Mouse (Mus musculus) mouse embryonic stem cell (cell line): ENCODE measurements around the gene Lonp1.

Experiments
- in situ Hi-C, 2 experiments: fragments of 300-500 bp; cut with MboI; formaldehyde crosslinking; loops; 1 replicate in 1 of 2; 3 replicates in 1 of 2; pipeline ENCODE4 v1.14.3; 2019 to 2020; ENCODE audit warnings: low sequenced_read_pairs in 2 of 2, low pct_unique_long_range_greater_than_20kb in 1 of 2, mixed read lengths in 1 of 2; ENCODE audit not compliant: unreplicated experiment in 1 of 2

Gene Lonp1

DNA sequence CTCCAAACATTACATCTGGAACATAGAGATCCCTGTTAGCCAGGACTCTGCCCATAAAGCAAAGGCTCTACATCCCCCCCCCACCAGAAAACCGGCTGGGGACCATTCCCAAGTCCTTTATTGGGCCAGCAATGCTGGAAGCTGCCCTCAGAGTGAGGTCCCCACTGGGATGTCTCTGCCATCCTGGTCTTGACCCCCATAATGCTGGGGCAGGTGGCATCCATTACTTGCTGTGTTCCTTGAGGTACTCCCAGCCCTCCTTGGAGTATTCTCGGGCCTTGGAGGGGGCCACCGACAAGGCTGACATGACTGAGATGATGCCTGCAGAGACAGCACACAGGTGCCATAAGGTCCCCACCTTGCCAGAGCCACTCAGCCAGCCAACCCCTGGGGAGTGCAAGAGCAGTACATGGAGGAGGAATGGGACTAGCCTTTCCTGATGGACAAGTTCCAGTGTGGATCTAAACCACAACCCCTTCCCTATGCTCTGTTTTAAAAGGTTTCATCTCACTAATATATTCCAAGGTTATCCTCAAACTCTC lies 19.1 kb downstream of the Lonp1 start:
- in situ Hi-C loops, result no loop called here

DNA sequence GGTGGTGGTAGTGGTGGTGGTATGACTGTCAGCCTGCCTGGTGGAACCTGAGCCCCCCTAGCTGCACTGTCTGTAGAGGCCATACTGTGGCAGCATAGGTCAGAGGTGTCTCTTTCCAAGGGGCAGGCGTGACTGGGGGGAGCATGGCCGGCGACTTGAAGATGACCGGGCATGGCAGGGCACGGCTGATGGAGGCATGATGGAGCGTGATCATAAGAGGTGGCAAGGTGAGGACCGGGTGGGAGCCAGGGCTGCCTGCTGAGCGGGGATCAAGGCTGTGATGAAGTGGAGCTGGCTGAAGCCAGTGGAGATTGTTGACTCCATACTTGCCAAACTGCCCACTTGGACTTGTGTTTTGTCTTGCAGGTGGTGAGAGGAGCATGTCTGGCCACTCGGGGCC lies 21.3 kb downstream of the Lonp1 start:
- in situ Hi-C loops, result no loop called here

- in situ Hi-C loops, result no loop called here
Observed at GRCm38 (mm10) chr17:56604422-56604821, 22.3 kb downstream of the Lonp1 start.

GRCm38 (mm10) chr17:56604070-56604380 lies 22.7 kb downstream of the Lonp1 start:
- in situ Hi-C loops, result no loop called here

GRCm38 (mm10) chr17:56603186-56604069 lies 23.3 kb downstream of the Lonp1 start:
- in situ Hi-C loops, result no loop called here

DNA sequence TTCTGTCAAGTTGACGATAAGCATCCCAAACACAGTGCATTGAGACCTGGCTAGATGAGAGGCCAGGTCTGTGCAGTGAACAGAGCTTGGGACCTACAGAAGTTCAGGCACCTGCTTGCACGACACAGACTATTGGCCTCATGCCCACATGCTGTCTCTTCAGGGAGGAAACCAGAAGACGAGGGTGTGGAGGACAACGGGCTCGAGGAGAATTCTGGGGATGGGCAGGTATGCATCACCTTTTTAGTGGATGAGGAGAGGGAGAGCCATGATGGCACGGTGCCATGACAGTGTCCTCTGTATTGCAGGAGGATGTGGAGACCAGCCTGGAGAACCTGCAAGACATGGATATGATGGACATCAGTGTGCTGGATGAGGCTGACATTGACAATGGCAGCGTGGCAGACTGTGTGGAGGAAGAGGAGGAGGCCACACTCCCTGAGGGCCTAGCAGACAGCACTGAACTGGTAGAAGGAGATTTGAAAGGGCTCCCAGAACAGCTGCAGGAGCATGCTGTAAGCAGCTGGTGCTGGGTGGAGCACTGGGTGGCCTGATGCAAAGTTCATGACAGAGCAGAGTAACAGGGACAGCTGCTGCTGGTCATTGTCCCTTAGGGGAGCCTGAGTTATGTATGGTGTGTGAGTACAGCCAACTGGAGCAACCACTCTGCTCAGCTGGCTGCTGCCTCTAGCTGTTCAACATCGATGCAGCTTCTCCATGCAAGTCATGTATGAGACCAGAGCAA lies 33.0 kb downstream of the Lonp1 start:
- in situ Hi-C loops, result no loop called here

GRCm38 (mm10) chr17:56592553-56592952 lies 34.1 kb downstream of the Lonp1 start:
- in situ Hi-C loops, result no loop called here

- in situ Hi-C loops, result no loop called here
Observed at GRCm38 (mm10) chr17:56588921-56589320, 37.8 kb downstream of the Lonp1 start.

DNA sequence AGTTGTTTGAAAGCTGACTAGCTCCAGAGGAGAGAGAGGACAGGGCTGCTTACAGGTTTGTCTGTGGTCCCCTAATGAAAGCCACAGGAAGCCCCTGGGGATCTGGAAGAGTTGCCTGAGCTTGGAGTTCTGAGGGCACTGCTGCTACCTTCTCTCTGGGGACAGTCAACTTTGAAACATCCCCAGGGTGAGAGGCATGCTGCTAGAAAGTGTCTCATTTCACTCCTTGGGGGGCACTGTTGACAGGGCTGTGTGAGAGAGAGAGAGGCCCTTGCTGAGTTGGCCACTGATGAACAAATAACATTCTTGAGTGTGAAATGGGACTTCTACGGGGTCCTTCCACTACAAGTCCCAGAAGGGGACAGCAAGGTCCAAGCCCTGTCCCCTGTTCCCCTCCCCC lies 38.9 kb downstream of the Lonp1 start:
- in situ Hi-C loops, result no loop called here

DNA sequence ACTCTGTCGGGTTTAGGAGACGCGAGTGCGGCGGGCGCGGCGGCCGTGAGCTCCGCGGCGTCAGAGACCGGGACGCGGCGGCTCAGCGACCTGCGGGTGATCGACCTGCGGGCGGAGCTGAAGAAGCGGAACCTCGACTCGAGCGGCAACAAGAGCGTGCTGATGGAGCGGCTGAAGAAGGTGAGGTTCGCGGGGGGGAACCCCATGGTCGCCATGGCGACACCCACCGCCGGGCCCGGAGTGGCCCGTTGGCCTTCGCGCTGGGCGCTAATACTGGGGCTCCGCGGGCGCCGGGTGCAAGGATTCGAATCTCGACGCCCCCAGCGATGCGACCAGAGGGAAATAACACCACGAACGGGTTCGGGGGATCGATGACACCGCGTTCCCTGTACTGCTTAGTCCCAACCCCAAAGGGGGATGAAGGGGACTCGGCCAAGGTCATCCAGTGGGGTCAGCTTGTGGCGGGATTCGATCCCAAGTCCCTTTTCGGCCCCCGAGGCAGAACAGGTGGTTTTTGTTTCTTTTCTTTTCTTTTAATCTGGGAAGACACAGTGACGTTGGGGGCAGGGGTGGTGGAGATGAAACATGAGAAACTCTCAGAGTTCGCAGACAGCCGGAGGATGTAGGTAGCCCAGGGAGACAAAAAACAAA lies 41.4 kb downstream of the Lonp1 start:
- in situ Hi-C loops, result no loop called here

GRCm38 (mm10) chr17:56584257-56585130 lies 42.2 kb downstream of the Lonp1 start, which contains the start of the genes Safb2 and Safb:
TSS of gene Safb2 (minus strand) at chr17:56584585.
TSS of gene Safb (plus strand) at chr17:56584825.
- in situ Hi-C loops, result no loop called here

GRCm38 (mm10) chr17:56583611-56584256 lies 43.0 kb downstream of the Lonp1 start:
- in situ Hi-C loops, result no loop called here

DNA sequence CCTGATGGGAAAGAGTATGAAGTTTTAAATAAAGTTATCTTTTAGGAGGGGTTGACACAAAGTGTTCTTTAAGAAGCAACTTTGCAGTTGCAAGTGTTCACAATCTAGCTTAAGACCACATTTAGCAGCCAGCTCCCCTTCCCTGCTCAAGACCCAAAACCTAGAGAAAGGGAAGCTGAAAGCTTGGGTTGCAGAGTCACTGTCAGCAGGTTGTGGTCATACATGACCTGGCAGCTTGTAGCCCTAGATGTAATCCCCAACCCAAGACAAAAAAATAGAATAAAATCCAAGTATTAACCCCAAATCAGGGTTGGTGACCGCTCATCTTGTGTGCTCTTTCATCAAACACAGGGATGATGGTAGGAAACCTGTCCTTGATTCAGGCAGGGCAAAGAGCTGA lies 43.6 kb downstream of the Lonp1 start:
- in situ Hi-C loops, result no loop called here

DNA sequence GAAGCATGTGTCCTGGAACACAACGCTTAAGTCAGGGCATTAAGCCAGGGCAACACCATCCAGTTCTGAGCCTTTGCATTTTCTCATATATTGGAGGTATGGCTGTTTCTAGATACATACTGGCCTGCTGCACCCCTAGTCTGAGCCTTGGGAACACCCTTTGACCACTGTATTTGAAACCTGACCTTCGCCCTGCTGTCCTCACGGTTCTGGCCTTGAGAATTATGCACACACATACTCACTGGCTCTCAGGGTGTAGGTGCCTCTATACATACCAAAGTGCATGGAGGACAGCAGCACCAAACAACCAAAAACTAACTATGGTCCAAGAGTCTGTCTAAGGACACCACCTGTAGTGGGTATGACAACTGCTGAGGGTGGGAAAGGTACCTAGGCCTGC lies 53.7 kb downstream of the Lonp1 start:
- in situ Hi-C loops, result no loop called here

GRCm38 (mm10) chr17:56572154-56572553 lies 54.5 kb downstream of the Lonp1 start:
- in situ Hi-C loops, result no loop called here

DNA sequence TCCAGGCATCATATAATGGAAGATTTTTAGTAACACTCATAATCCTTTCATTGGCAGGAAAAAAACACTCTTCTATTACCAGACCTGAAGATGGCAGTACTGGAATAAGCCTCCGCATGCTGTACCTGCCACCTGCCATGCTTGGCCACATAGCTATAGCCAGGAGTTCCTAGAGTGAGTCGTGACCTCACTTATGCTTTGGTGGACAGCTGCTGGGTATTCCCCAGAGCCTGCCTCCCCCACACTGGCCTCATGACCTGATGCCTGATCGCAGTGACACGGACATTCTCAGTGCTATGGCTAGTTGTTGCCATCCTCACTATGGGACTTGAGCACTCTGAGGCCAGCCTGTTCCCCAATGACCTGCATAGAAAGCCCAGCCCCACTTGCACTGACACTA lies 56.4 kb downstream of the Lonp1 start:
- in situ Hi-C loops, result no loop called here

DNA sequence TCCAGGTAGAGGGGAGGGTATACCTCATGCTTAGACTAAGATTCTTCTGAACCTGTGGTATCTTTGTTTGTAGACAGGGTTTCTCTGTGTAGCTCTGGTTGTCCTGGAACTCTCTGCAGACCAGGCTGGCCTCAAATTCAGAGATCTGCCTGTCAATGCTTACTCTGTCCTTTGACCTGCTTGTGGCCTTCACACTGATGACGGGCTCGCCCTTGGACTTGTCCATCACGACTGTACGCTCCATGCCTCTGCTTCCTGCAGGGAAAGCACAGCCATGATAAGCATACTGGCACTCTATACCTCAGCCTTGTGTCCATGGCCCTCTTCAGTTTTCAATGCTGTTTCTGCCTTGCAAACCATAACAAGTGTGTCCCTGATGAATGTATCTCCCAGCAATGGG lies 59.3 kb downstream of the Lonp1 start:
- in situ Hi-C loops, result no loop called here

DNA sequence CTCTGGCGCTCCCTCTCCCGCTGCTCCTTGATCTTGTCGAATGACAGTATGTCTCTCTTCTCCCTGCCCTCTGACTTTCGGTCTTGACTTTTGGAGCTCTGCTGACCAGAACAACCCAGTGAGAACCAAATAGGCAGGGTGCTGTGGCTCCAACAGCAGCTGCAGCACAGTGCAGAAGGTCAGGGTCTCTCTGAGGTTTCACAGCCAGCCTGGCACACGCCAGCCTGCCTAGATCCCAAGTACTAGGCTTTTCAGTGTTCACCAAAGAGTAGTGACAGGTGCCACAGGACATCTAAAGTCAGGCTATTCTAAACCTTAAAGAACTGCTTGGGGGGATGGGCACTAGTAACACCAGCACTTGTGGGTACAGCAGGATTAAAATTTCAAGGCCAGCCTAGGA lies 59.8 kb downstream of the Lonp1 start:
- in situ Hi-C loops, result no loop called here
